Mouse (Mus musculus) hindbrain, embryonic 12.5 days (tissue): ENCODE measurements at regions not wholly inside any gene's neighbourhood (a gene's known extent, or its start where the extent isn't known, plus 50 kb on each side); places are given as distances from the start of the nearest gene placed in this dataset.

Experiments used
- ATAC-seq: fragments of 200-750 bp; cut with Nextera tagmentation; 2 replicates; pipeline ENCODE4 v1.8.0; 2017; ENCODE audit warnings: moderate TSS enrichment; ENCODE audit not compliant: low FRiP score
- H3K27ac ChIP-seq: fragments of 300-500 bp; sonication (generic); 2 replicates; pipeline ENCODE4 v1.5.1; 2016; ENCODE audit warnings: mild to moderate bottlenecking
- H3K27me3 ChIP-seq: fragments of 300-500 bp; sonication (generic); 2 replicates; pipeline ENCODE4 v1.6.1; 2016; ENCODE audit warnings: mild to moderate bottlenecking
- H3K36me3 ChIP-seq: fragments of 300-500 bp; sonication (generic); 2 replicates; pipeline ENCODE4 v1.6.1; 2016; ENCODE audit warnings: mild to moderate bottlenecking
- H3K4me1 ChIP-seq: fragments of 300-500 bp; sonication (generic); 2 replicates; pipeline ENCODE4 v1.6.1; 2016
- H3K4me2 ChIP-seq: fragments of 300-500 bp; sonication (generic); replicated peaks from 2 replicates; pipeline ENCODE4 v1.6.1; 2016; ENCODE audit warnings: mild to moderate bottlenecking
- H3K4me3 ChIP-seq: fragments of 300-500 bp; sonication (generic); 2 replicates; pipeline ENCODE4 v1.5.1; 2016; ENCODE audit warnings: mild to moderate bottlenecking
- H3K9ac ChIP-seq: fragments of 300-500 bp; sonication (generic); 2 replicates; pipeline ENCODE4 v1.6.1; 2016; ENCODE audit warnings: mild to moderate bottlenecking, moderate library complexity
- H3K9me3 ChIP-seq: fragments of 300-500 bp; sonication (generic); replicated peaks from 2 replicates; pipeline ENCODE4 v1.6.1; 2016; ENCODE audit warnings: mild to moderate bottlenecking
- WGBS: fragments of 180-500 bp; shearing (Covaris S2); methylation state at CpG from one replicate; pipeline ENCODE4 v1.1.7; 2016; 5-methylcytosine and 5-hydroxymethylcytosine counted together

DNA sequence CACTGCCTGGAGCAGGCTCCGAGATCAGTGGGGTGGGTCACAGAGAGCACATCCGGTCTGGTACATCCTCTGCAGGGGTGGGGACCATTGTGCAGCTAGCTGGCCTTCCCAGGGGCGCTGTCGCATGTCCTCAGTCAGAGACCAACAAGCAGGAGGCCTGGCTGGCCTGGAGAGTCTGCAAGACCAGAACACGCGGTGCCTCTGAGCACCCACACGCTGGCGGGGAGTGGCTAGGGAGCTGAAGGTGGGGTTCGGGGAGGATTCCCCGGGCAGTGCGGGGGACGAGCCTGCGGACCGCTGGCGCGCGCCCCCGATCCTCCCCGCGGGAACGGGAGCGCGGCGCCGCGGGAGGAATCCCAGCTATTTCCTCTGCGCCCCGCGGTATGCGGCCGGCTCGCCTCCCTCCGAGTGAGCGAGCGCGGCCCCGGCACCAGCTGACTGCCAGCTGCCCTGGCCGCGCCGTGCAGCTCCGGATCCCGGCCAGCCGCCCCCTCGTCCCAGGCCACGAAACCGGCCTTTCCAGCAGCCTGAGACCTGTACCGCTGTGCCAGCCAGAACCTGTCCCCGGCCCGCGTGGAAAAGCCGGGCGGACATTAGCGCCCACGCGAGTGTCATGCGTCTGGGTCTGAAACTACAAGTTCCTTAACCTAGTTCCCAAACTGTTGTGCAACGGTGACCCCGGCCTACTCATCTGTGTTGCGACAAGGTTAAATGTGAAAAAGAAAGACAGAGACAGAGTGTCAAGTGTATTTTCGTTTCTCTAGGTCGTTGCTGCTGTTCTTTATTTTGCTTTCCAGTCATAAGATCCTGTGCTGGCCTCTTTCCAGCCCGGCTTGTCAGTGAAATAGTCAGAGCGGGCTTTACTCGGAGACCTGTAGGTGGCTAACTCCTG, 61.2 kb downstream of the Pkdcc start:
- Histone ChIP-seq H3K4me2 (peak overlapping the region; percentile 58), H3K4me1 (peaks cover 36% of the 10 kb centered on the region), H3K4me3 (peak overlapping the region; percentile 40), H3K9me3 (no peaks in the 10 kb centered on the region), H3K36me3 (no peaks in the 10 kb centered on the region), H3K27me3 (peaks cover 10% of the 10 kb centered on the region; the same call in 1 of the 2 replicates), H3K9ac (peak overlapping the region; percentile 75), H3K27ac (peak overlapping the region; percentile 82)
- ATAC-seq: peak; percentile 83
- WGBS: 3% methylated on average over 63 of the region's 64 CpGs

DNA sequence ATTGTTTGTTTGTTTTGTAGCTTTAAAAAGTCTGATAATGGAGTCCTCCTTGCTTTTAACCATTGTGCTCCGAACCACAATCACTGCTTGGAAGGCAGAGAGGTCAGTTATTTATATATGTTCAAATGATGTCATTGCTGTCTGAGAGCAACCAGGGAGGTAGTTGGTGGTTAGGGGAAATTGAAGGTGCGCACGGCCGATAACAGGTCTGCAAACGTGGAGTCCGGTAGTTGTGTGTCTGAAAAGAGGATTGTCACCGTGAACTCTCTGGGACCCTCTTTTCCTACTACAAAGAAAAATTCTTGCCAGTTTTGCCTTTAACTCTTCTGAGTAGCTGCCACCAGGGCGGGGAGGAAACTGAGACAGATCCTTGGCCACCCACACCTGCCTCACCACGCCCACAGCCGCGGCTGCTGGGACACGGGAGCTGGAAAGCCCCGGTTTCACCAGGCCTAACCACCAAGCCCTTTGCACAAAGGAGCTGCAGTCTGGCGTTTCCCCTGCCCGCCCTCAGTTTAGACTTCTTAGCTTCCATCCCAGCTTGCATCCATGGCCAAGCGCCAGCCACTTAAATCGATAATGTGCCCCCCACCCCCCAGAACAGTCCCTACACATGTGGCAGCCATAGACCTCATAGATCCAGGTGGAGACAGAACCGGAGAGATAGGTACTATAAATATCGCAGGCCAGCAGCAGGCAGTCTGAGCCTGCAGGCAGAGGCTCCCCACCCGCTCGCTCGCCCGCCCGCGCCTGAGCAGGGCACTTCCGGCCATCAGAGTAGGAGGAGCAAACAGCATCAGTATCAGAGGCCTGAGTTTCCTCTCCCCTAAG, 62.2 kb downstream of the Pkdcc start:
- Histone ChIP-seq H3K4me2 (peak overlapping the region; percentile 47), H3K27me3 (peaks cover 10% of the 10 kb centered on the region; the same call in 1 of the 2 replicates), H3K9me3 (no peaks in the 10 kb centered on the region), H3K9ac (peak overlapping the region; percentile 39), H3K36me3 (no peaks in the 10 kb centered on the region), H3K27ac (peak overlapping the region; percentile 76), H3K4me3 (0 out of 2 replicates have a peak overlapping the region, but pooled peaks have one; percentile 3), H3K4me1 (peaks cover 36% of the 10 kb centered on the region)
- WGBS: 30% methylated on average over 26 of the region's 26 CpGs
- peak; percentile 60 for ATAC-seq

DNA sequence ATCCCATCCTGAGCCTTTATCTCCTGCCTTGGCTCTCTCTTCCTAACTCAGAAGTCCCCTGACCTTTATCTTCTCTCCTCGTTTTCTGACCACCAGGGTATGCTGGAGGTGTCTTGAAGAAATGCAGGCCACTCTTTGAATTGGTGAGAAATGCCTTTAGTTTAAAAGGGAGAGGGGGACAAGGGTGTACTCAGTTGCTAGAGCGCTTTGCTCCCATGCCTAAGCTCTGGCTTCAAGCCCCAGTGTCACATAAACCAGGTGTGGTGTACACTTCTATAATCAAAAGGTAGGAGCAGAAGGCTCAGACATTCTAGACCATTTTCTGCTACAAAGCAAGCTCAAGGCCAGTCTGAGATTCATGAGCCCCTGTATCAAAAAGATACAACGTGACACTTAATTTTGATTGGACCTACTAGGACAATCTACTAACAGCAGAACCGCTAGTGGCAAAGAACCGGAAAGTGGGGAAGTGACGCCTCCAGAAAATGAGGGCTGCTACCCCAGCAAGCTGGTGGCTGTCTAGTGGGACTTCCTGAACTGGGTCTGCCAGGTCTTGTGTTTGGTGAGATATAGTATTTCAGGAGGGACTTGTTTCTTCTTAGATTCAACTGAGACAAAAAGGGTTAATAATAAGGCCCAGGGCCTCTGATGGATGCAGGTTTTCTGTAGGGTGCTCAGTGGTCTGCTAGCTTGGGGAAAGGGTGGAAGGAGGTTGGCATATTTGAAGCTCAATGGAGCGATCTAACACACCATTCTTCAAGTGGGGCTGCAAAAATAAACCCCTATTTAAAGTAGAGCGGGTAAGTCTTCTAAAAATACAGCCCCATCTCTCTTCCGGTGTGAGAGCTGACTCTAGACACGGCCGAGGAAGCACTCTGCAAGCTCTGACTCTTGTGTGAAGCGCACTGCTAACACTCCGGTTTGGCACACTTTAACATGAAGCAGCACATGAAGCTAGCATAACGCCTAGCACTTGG, 63.1 kb downstream of the Pkdcc start:
- H3K27me3 ChIP-seq: 0 out of 2 replicates have a peak, but pooled peaks cover 7% of the 10 kb centered on the region
- no peaks in the 10 kb centered on the region for H3K36me3 ChIP-seq
- H3K4me2 ChIP-seq: peak overlapping the region; percentile 47
- H3K4me1 ChIP-seq: peaks cover 34% of the 10 kb centered on the region
- H3K4me3 ChIP-seq: no peak overlapping the region
- no peak for ATAC-seq
- H3K9me3 ChIP-seq: no peaks in the 10 kb centered on the region
- 74% methylated on average over 14 of the region's 14 CpGs for WGBS
- H3K9ac ChIP-seq: no peak overlapping the region; the same call in 1 of the 2 replicates
- H3K27ac ChIP-seq: peak overlapping the region; percentile 76

GRCm38 (mm10) chr17:83283328-83283727, 67.4 kb upstream of the Eml4 start:
- no peak overlapping the region for H3K4me2 ChIP-seq

DNA sequence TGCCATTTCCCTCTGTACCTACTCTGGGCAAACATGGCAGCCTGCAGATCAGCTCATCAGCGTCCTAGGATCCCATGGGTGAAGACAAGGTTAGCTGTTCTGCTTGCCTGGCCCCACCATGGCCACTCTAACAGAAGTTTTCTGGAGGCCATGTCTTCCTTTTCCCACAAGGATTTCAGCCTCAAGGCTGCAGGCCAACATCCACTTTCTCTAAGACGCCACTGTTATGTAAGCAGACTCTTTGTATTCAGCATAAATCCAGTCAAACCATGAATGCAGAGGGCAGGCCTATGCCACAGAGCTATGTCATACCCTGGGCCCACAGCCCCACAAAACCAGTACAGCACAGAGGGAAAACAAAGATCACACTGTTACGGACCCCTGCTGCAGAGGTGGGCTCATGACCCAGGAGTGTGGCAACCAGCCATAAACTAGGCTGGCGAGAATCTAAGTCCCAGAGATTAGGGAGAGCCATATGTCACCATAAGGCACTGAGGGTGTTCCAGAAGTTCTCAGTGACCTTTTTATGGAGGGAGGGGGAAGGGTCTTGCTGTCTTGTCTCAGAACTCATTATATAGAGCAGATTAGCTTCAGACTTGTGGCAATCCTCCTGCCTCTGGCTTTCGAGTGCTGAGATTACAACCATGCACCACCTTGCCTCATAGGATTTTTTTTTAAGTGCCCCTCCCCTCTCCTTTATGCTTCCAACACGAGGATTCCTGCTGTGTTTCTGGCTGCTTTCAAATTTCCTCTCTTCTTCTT, 63.2 kb upstream of the Eml4 start:
- Histone ChIP-seq H3K27ac (peak overlapping the region; percentile 68), H3K4me3 (no peak overlapping the region), H3K27me3 (no peaks in the 10 kb centered on the region), H3K9ac (no peak overlapping the region), H3K36me3 (no peaks in the 10 kb centered on the region), H3K9me3 (no peaks in the 10 kb centered on the region), H3K4me2 (no peak overlapping the region), H3K4me1 (peaks cover 9% of the 10 kb centered on the region)
- ATAC-seq: peak; percentile 72; the same call in 1 of the 2 replicates
- 54% methylated on average over 6 of the region's 6 CpGs for WGBS

More at GRCm38 (mm10) chr17:83283328-83283727, 67.4 kb upstream of the Eml4 start:
- no peaks in the 10 kb centered on the region for H3K27me3 ChIP-seq
- H3K27ac ChIP-seq: no peak overlapping the region
- H3K36me3 ChIP-seq: no peaks in the 10 kb centered on the region
- peaks cover 14% of the 10 kb centered on the region for H3K4me1 ChIP-seq
- no peak overlapping the region for H3K9ac ChIP-seq
- no peaks in the 10 kb centered on the region for H3K9me3 ChIP-seq
- whole genome bisulfite sequencing: 69% methylated on average over 3 of the region's 3 CpGs
- H3K4me3 ChIP-seq: no peak overlapping the region
- no peak for ATAC-seq

GRCm38 (mm10) chr17:83288143-83288492, 62.6 kb upstream of the Eml4 start:
- WGBS: 17% methylated on average over 7 of the region's 7 CpGs
- Histone ChIP-seq H3K4me2 (no peak overlapping the region), H3K9ac (no peak overlapping the region), H3K4me3 (no peak overlapping the region), H3K27ac (peak overlapping the region; percentile 68), H3K36me3 (no peaks in the 10 kb centered on the region), H3K27me3 (no peaks in the 10 kb centered on the region), H3K9me3 (no peaks in the 10 kb centered on the region), H3K4me1 (peaks cover 9% of the 10 kb centered on the region)
- peak; percentile 59; the same call in 1 of the 2 replicates for ATAC-seq

GRCm38 (mm10) chr17:83295526-83296238, 55.0 kb upstream of the Eml4 start:
- H3K9me3 ChIP-seq: no peaks in the 10 kb centered on the region
- ATAC-seq: no peak
- no peak overlapping the region for H3K4me2 ChIP-seq
- no peaks in the 10 kb centered on the region for H3K27me3 ChIP-seq
- 85% methylated on average over 13 of the region's 13 CpGs for WGBS
- H3K36me3 ChIP-seq: no peaks in the 10 kb centered on the region
- H3K4me3 ChIP-seq: no peak overlapping the region
- no peak overlapping the region for H3K9ac ChIP-seq
- H3K4me1 ChIP-seq: no peaks in the 10 kb centered on the region
- H3K27ac ChIP-seq: no peak overlapping the region

- H3K36me3 ChIP-seq: no peaks in the 10 kb centered on the region
- H3K9ac ChIP-seq: no peak overlapping the region
- no peak overlapping the region for H3K27ac ChIP-seq
- H3K4me3 ChIP-seq: no peak overlapping the region
- 68% methylated on average over 6 of the region's 6 CpGs for WGBS
- no peaks in the 10 kb centered on the region for H3K4me1 ChIP-seq
- H3K9me3 ChIP-seq: no peaks in the 10 kb centered on the region
- H3K27me3 ChIP-seq: no peaks in the 10 kb centered on the region
- no peak overlapping the region for H3K4me2 ChIP-seq
- ATAC-seq: no peak
Observed at GRCm38 (mm10) chr17:83297379-83298121, 53.2 kb upstream of the Eml4 start.
